8 mouse cellular contexts compared by ENCODE assay signal in genomic region chr17:55878636-55879369, GRCm38 (mm10). TPM values are rescaled to one million over a fixed set of nuclear protein-coding genes. Genes with fewer than 3 reads are reported as not detected.
DNase-seq lines count a peak whose midpoint lies in the region; ATAC-seq and TF ChIP-seq lines count a peak whose summit lies in the region.
"Not testable (repeated sequence)": the region's sequence is repeated elsewhere in the genome, so short reads cannot be mapped to it uniquely, and the experiment has no call there.

TSS of gene Zfp119a (minus strand) at chr17:55878930.

- H3K27me3 ChIP-seq in heart, embryonic 14.5 days (ENCODE audit: control insufficient read depth, insufficient read depth, low read length); liver, embryonic 13.5 days; neural tube, embryonic 11.5 days (ENCODE audit: control insufficient read depth, insufficient read depth, low read length); stomach, postnatal 0 days (ENCODE audit: control insufficient read depth, insufficient read depth, low read length): not testable (repeated sequence)

- not testable (repeated sequence) for TF ChIP-seq EP300 in stomach, postnatal 0 days (optimal IDR thresholded peaks at IDR 0.05)

- H3K4me2 ChIP-seq in heart, embryonic 14.5 days (ENCODE audit: low read length) = peak within 1 kb of the TSS; percentile 73
- peak within 1 kb of the TSS; percentile 65 for H3K4me2 ChIP-seq in liver, embryonic 13.5 days
- peak within 1 kb of the TSS; percentile 48 for H3K4me2 ChIP-seq in neural tube, embryonic 11.5 days (ENCODE audit: low read depth)
- peak within 1 kb of the TSS; percentile 53 for H3K4me2 ChIP-seq in stomach, postnatal 0 days (replicated peaks; ENCODE audit: low read depth)

- not testable (repeated sequence) for H3K36me3 ChIP-seq in heart, embryonic 14.5 days (ENCODE audit: control insufficient read depth, insufficient read depth, low read length); liver, embryonic 13.5 days; neural tube, embryonic 11.5 days (ENCODE audit: control insufficient read depth, insufficient read depth, low read length); stomach, postnatal 0 days (ENCODE audit: control insufficient read depth, insufficient read depth, low read length)

- peak; percentile 63 for DNase-seq in c-Kit-negative CD71-positive TER-119-positive erythroid progenitor cells, embryonic 14.5 days (ENCODE audit: low read depth, low spot score)
- DNase-seq in fibroblast of lung, adult 2 months (ENCODE audit: low read depth) = peak; percentile 77
- peak; percentile 86 for DNase-seq in kidney, postnatal 14 days
- DNase-seq in liver, embryonic 13.5 days = peak; percentile 78
- DNase-seq in neural tube, embryonic 11.5 days (ENCODE audit: low spot score) = peak; percentile 81
- peak; percentile 85 for DNase-seq in stomach, postnatal 0 days (ENCODE audit: low spot score)

- peak within 1 kb of the TSS; percentile 66 to 92 for H3K27ac ChIP-seq in heart, embryonic 14.5 days (replicated peaks in 1 of 2; ENCODE audit: control insufficient read depth in 1 of 2, insufficient read depth in 1 of 2, low read depth in 2 of 2, low read length in 2 of 2)
- peak within 1 kb of the TSS; percentile 69 for H3K27ac ChIP-seq in liver, embryonic 13.5 days
- peak within 1 kb of the TSS; percentile 49 for H3K27ac ChIP-seq in neural tube, embryonic 11.5 days (ENCODE audit: low read depth, low read length)
- H3K27ac ChIP-seq in stomach, postnatal 0 days (replicated peaks) = peak within 1 kb of the TSS; percentile 83

- not testable (repeated sequence) for H3K9me3 ChIP-seq in heart, embryonic 14.5 days (ENCODE audit: control insufficient read depth, low read length); liver, embryonic 13.5 days (replicated peaks); neural tube, embryonic 11.5 days (ENCODE audit: control insufficient read depth, low read length); stomach, postnatal 0 days (ENCODE audit: control insufficient read depth, low read length)

- TF ChIP-seq CTCF in stomach, postnatal 0 days (IDR thresholded peaks at IDR 0.05; ENCODE audit: low read depth) = not testable (repeated sequence)

- H3K9ac ChIP-seq in heart, embryonic 14.5 days (ENCODE audit: low read length) = peak within 1 kb of the TSS; percentile 75
- peak within 1 kb of the TSS; percentile 69 for H3K9ac ChIP-seq in liver, embryonic 13.5 days
- H3K9ac ChIP-seq in neural tube, embryonic 11.5 days (ENCODE audit: low read length) = peak within 1 kb of the TSS; percentile 63
- H3K9ac ChIP-seq in stomach, postnatal 0 days (ENCODE audit: low read length) = peak within 1 kb of the TSS; percentile 55

- peak; percentile 93 for ATAC-seq in CD4-positive, CD25-positive, alpha-beta regulatory T cell, adult 4 months
- peak; percentile 100 for ATAC-seq in heart, embryonic 14.5 days (ENCODE audit: insufficient number of reproducible peaks, insufficient read depth, low FRiP score, low read depth)
- ATAC-seq in liver, embryonic 13.5 days (ENCODE audit: low read depth) = peak; percentile 98
- peak; percentile 99 for ATAC-seq in neural tube, embryonic 11.5 days (ENCODE audit: insufficient read depth, low FRiP score, low TSS enrichment)
- peak; percentile 99 for ATAC-seq in stomach, postnatal 0 days (ENCODE audit: low FRiP score, low TSS enrichment)

- WGBS in heart, embryonic 14.5 days = under 1% methylated on average over 32 of the region's 53 CpGs
- WGBS in liver, embryonic 13.5 days (ENCODE audit: insufficient replicate concordance) = under 1% methylated on average over 43 of the region's 53 CpGs
- 0% methylated on average over 38 of the region's 53 CpGs for WGBS in neural tube, embryonic 11.5 days
- WGBS in stomach, postnatal 0 days = 2% methylated on average over 34 of the region's 53 CpGs

- H3K4me3 ChIP-seq in heart, embryonic 14.5 days (ENCODE audit: control insufficient read depth in 1 of 2, insufficient read depth in 1 of 2, low read depth in 1 of 2, low read length in 2 of 2) = peak within 1 kb of the TSS; percentile 46 to 87
- peak within 1 kb of the TSS; percentile 64 for H3K4me3 ChIP-seq in liver, embryonic 13.5 days (replicated peaks)
- H3K4me3 ChIP-seq in neural tube, embryonic 11.5 days (ENCODE audit: low read depth, low read length) = peak within 1 kb of the TSS; percentile 40
- peak within 1 kb of the TSS; percentile 48 for H3K4me3 ChIP-seq in stomach, postnatal 0 days (ENCODE audit: low read depth, low read length)

- H3K4me1 ChIP-seq in heart, embryonic 14.5 days (ENCODE audit: control insufficient read depth in 2 of 2, insufficient read depth in 2 of 2, low read length in 2 of 2) = 0 out of 4 replicates have a peak, but pooled peaks cover 0 to 11% of the 10 kb centered on the region in 2 experiments
- peaks cover 19% of the 10 kb centered on the region for H3K4me1 ChIP-seq in liver, embryonic 13.5 days (replicated peaks)
- H3K4me1 ChIP-seq in neural tube, embryonic 11.5 days (ENCODE audit: control insufficient read depth, insufficient read depth, low read length); stomach, postnatal 0 days (replicated peaks; ENCODE audit: control insufficient read depth, insufficient read depth): not testable (repeated sequence)

RNA-seq across cellular contexts. Expression of gene Zfp119a, which starts in this region (rescaled TPM):
- 10 to 100 TPM; 21.2 to 22.6 TPM for polyA plus RNA-seq in CD4-positive, CD25-positive, alpha-beta regulatory T cell, adult 4 months (2017; shearing (Covaris generic))
- polyA plus RNA-seq in heart, embryonic 14.5 days (2014; fragmentation: Nextera tagmentation; extraction: Ambion mirVana) = 5.7 and 5.9 TPM in 2 replicates
- 2.1 and 3.1 TPM in 2 replicates for polyA plus RNA-seq in liver, embryonic 13.5 days (2015; fragmentation: Nextera tagmentation; extraction: Ambion mirVana)
- polyA plus RNA-seq in neural tube, embryonic 11.5 days (2014; fragmentation: Nextera tagmentation; extraction: Ambion mirVana) = 7.9 and 8.2 TPM in 2 replicates
- 7.3 and 7.5 TPM in 2 replicates for polyA plus RNA-seq in stomach, postnatal 0 days (2015; fragmentation: Nextera tagmentation; extraction: Ambion mirVana)

Comparison
In these comparisons a context has a peak if more than half of its experiments do, and no peak if none do; other contexts are left out.
1. Peak in every context shown above with its lines: DNase-seq, ATAC-seq, H3K4me3 ChIP-seq and H3K27ac ChIP-seq.